Mouse (Mus musculus) CH12.LX (cell line): ENCODE measurements around the gene Bcl6b.

Experiments
- BHLHE40 ChIP-seq: IDR thresholded peaks from 2 replicates; pipeline ENCODE4 v1.6.1; 2011; ENCODE audit warnings: mild to moderate bottlenecking, low read depth, low read length, improper control_type of control experiment
- CHD1 ChIP-seq: IDR thresholded peaks from 2 replicates; pipeline ENCODE4 v1.6.1; 2012; ENCODE audit warnings: low read depth, low read length, improper control_type of control experiment, inconsistent platforms
- CTCF ChIP-seq, 2 experiments: IDR thresholded peaks in 1 of 2; conservative IDR thresholded peaks in 1 of 2; 2 replicates each; pipeline ENCODE4 v1.5.1; 2011 to 2012; ENCODE audit warnings: low read depth in 2 of 2, low read length in 2 of 2, improper control_type of control experiment in 1 of 2, inconsistent platforms in 1 of 2, mild to moderate bottlenecking in 1 of 2, moderate library complexity in 1 of 2
- ETS1 ChIP-seq: conservative IDR thresholded peaks from 2 replicates; pipeline ENCODE4 v1.6.1; 2012; ENCODE audit warnings: low read depth, mild to moderate bottlenecking, inconsistent platforms, low read length, improper control_type of control experiment, moderate library complexity
- IRF4 ChIP-seq: IDR thresholded peaks from 2 replicates; pipeline ENCODE4 v1.6.1; 2014; ENCODE audit warnings: low read depth, mild to moderate bottlenecking, inconsistent platforms, low read length, improper control_type of control experiment
- MAX ChIP-seq: IDR thresholded peaks from 2 replicates; pipeline ENCODE4 v1.6.1; 2011; ENCODE audit warnings: low read length, improper control_type of control experiment
- MYC ChIP-seq: IDR thresholded peaks from 2 replicates; pipeline ENCODE4 v1.6.1; 2011; ENCODE audit warnings: low read depth, mild to moderate bottlenecking, improper control_type of control experiment, low read length
- RAD21 ChIP-seq: IDR thresholded peaks from 2 replicates; pipeline ENCODE4 v1.6.1; 2011; ENCODE audit warnings: low read depth, mild to moderate bottlenecking, low read length, improper control_type of control experiment, moderate library complexity
- SMC3 ChIP-seq: IDR thresholded peaks from 2 replicates; pipeline ENCODE4 v1.6.1; 2011; ENCODE audit warnings: low read depth, low read length, improper control_type of control experiment

GRCm38 (mm10) chr11:70266405-70266804 lies 36.8 kb upstream of the Bcl6b start:
- TF ChIP-seq ETS1 (no peak), BHLHE40 (no peak), MYC (no peak), CTCF (conservative IDR thresholded peaks at IDR 0.05 in 1 of 2, IDR thresholded peaks at IDR 0.05 in 1 of 2; ENCODE audit: low read depth in 2 of 2, low read length in 2 of 2) (no peak), CHD1 (no peak), IRF4 (no peak), SMC3 (no peak), MAX (no peak), RAD21 (no peak)
